Mouse (Mus musculus): ENCODE measurements around the gene Rhox12.

Rhox12 gene

DNA sequence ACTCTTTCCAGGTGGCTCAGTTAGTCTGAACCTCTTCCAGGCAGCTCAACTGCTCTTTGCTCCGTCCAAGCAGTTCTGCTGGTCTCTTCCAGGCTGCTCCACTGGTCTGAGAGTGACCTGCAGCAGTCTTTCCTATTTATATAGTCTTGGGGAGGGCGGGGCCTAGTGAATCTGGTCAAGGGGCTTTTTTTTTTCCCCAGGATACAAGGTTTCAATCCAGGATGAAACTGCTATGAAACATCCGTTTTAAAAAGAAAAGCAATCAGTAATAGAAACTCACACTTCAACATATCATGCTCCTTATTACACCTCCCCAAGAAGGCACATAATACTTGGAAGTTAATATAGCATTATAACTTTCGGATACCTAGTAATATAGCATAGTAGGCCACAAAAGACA is at the start of gene Rhox12:
TSS of gene Rhox12 (minus strand) at position 101 of the 400 bp plus-strand sequence.
- in situ Hi-C loops (cut with MboI, MseI) = no loop called here

DNA sequence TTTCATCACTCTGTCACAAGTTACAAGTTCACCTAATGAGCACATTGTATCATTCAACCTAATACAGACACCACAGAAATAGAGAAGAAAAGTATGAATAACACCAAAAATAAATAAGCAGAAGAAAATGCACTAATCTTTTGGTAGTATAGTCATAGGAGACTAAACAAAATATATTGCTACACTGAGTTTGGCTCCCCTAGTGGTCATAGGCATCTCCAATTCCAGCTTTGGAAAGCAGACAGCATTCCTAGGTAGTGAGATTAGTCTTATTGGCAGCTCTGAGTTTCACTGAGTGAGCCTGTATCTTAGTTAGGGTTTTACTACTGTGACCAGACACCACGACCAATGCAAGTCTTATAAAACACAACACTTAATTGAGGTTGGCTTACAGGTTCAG is 48.4 kb upstream of the Rhox12 start:
- in situ Hi-C loops (cut with MboI, MseI) = no loop called here

DNA sequence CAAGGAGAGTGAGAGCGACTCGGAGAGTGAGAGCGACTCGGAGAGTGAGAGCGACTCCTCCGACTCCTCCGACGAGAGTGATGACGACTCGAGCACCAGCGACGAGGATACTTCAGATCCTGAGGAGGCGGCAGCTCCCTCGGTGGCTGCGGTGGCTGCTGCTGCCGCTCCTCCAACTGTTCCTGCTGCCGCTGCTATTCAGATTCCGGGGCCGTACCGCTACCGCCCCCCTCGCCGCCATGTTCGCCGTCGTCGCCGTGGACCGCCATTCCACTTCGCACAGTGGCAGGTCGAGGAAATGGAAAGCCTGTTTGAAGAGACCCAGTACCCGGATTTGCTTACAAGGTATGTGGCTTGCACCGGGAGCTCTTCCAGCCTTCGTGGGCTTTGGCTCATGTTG is 10.8 kb upstream of the Rhox12 start:
- in situ Hi-C loops (cut with MboI, MseI) = no loop called here

DNA sequence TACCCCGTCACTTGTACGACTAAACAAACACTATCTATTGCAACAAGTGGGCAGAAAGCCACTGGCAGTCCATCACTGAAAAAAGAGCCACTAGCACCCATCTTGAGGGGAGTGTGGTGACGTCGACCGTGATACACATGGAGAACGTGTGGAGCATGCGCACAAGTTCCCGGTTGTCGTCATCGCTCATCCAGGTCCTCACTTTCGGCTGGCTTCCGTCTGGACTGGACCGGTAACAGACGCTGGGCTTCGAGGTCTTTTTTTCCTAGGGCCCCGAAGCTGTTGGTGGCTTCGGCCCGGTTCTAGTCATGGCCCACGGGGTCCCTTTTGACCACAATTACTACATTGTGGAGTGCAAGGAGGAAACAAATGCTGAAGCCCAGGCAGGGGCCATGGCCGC is 10.3 kb upstream of the Rhox12 start, which contains the start of gene Rhox13:
TSS of gene Rhox13 (plus strand) at position 238 of the 400 bp plus-strand sequence.
- in situ Hi-C loops (cut with MboI, MseI) = no loop called here

DNA sequence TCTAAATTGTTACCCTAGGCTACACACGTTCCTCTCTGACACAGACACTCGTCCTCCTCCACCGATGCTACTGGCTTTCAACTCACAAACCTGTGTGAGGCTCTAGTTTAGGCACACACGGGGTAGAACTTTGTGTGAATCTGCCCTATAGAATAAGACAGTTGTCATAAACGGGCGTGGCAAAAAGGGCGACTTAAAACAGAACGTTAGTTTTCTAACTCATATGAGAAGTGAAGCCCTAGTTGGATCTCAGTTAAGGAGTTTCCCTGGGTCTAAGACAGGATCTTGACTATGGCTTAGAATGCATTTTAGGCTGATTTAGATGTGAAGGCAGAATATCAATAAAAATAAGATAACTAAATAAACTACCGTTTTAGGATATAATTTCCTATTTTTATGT is 25.7 kb downstream of the Rhox12 start, which contains the start of gene Rhox11:
TSS of gene Rhox11 (minus strand) at position 101 of the 400 bp plus-strand sequence.
- in situ Hi-C loops (cut with MboI, MseI) = loop anchor here in 1 of 2 experiments (10.0 kb wide), 1 partner anchor 1200 kb away; no protein-coding TSS in a partner anchor

DNA sequence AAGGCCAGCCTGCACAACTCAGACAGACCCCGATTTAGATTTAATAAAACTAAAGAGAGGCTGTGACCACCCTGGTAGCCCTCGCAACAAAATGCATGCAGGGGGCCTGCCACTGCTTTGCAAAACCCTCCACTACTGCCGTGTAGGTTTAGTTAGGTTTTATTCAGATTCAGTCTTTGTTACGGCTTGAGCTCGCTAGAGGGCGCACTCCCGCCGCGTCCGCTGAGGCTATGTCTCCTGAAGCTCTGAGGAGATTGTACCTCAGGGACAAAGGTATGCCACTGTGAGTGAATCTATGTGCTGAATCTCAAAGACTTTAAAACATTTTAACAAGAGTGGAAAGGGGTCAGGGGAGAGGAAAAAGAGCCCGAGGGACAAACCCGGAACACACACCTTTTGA is 26.5 kb downstream of the Rhox12 start:
- in situ Hi-C loops (cut with MboI, MseI) = loop anchor here in 1 of 2 experiments (10.0 kb wide), 1 partner anchor 1199 kb away; no protein-coding TSS in a partner anchor

DNA sequence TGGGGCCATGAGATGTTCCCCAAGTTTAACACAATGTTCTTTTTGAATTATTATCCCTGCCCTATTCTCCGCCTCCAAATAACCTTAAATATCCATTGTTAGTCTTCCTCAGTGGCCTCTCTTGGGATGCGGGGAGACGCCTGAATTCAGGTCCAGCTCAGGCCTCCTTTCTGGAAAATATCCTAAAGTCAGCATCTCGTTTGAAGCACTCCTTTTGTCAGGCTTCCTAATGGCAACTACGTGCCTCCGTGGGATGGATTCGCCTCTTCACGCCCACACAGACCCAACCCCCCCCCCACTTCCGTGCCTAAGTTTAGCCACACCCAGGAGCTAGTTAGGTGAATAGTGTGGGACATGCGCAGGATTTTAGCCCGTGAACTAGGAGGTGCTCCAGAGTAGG is 44.5 kb downstream of the Rhox12 start, which contains the start of gene Rhox10:
TSS of gene Rhox10 (plus strand) at position 301 of the 400 bp plus-strand sequence.
- in situ Hi-C loops (cut with MboI, MseI) = no loop called here

DNA sequence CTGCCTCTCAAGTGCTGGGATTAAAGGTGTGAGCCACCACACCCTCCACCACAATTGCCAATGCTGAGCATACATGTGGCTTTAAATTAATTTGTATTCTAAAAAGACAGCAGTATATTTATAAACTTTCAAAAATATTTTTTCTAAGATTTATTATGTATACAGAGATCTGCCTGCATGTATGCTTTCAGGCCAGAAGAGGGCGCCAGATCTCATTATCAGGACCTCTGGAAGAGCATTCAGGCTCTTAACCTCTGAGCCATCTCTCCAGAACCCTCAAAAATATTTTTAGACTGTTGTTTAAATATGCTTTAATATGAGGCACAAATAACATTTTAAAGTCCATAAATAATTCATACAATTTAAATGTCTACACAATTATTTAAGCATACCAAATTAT is 49.2 kb downstream of the Rhox12 start:
- in situ Hi-C loops (cut with MboI, MseI) = no loop called here

All from T-helper 17 cell (primary cell).